Mouse (Mus musculus): Measurements from ENCODE around the gene Dnajb3. TPM values are rescaled to one million over a fixed set of nuclear protein-coding genes. Genes with fewer than 3 reads are reported as not detected.

Gene Dnajb3
- polyA plus RNA-seq (2014; fragmentation: Illumina TruSeq; extraction: RNeasy Lipid Tissue Mini Kit (QIAGEN cat#74804); ENCODE audit: low replicate concordance) = 1.6 TPM

GRCm38 (mm10) chr1:88205294-88205922 is at the start of gene Dnajb3:
Dnajb3 (minus strand) TSS chr1:88205782.

DNA sequence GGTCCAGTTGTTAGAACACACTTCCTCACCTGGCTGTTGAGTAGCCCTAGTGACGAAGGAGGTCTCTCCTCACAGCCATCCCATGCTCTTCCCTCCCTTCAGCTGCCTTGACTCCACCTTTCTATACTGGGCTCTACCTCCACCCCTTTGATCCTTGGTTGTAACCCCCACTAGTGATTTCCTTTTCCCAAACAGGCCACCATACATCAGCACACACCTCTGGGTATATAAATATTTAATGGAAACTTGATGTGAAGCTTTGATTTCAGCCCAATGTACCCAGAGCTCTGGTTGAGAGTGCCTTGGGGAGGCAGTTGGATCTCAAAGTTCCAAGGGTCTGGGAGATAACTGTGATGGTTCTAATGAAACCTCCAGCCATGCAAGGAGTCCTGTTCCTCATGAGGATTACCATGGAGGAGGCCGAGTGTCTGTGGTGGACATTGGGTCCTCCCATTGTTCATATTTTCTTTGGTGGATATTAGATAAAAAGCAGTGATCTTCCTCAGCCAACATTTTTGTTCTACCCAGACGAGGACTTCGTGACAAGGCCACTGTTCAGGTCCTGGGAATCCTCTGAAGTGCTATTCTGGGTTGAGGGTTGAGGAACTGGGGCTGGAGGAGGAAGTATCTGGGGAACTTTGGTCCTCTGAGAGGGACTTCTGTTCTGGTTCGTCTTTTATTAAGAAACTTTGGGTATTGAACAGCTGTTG is 21.2 kb upstream of the Dnajb3 start, which contains the start of gene Mroh2a:
Gene Mroh2a (plus strand): TSS at position 317 of the 710 bp plus-strand sequence.

DNA sequence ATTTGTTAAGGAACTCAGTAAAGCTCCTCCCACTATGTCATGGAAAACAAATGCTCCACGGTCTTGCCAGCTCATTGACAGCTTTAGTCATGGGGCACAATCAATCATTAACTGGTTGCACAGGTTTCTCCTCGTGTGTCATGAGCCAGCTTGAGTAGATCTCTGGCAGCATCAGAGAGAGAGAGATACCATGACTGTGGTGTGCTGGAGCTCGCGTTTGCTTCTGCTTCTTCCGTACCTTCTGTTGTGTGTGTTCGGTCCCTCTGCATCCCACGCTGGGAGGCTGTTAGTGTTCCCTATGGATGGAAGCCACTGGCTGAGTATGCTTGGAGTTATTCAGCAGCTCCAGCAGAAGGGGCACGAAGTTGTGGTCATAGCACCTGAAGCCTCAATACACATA is 6.2 kb upstream of the Dnajb3 start, which contains the start of gene Ugt1a1:
Gene Ugt1a1 (plus strand): TSS at position 148 of the 400 bp plus-strand sequence.

GRCm38 (mm10) chr1:88200456-88200855 is 5.1 kb downstream of the Dnajb3 start, which contains the start of gene Ugt1a2:
Ugt1a2 (plus strand) TSS chr1:88200601.

DNA sequence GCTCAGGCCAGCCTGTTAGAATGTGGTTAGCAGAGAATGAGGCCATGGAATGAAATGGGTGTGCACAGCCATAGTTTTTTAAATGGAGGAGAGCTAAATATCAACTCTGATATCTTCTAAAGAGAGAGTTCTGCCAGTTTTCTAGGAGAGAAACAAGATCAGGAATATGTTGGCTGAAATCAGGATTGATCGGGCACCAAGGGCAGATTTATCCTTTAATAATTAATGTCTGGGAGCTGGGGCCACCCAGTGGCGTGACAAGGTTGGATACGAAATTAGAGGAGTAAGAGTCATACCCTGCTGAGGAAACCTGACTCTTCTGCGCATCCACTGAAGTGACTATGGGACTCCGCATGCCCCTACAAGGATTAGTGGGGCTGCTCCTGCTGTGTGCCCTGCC is 39.9 kb downstream of the Dnajb3 start, which contains the start of gene Ugt1a5:
Gene Ugt1a5 (plus strand): TSS at position 302 of the 400 bp plus-strand sequence.

Other genes with a start within 250 kb of the Dnajb3 start
- 54.1 TPM for gene Usp40, start 197.2 kb downstream of the Dnajb3 start, polyA plus RNA-seq (2014; fragmentation: Illumina TruSeq; extraction: RNeasy Lipid Tissue Mini Kit (QIAGEN cat#74804); ENCODE audit: low replicate concordance)
- not detected for gene Ugt1a10, start 150.4 kb downstream of the Dnajb3 start, polyA plus RNA-seq (2014; fragmentation: Illumina TruSeq; extraction: RNeasy Lipid Tissue Mini Kit (QIAGEN cat#74804); ENCODE audit: low replicate concordance)
- 145 TPM for gene Ugt1a9, start 135.0 kb downstream of the Dnajb3 start, polyA plus RNA-seq (2014; fragmentation: Illumina TruSeq; extraction: RNeasy Lipid Tissue Mini Kit (QIAGEN cat#74804); ENCODE audit: low replicate concordance)
- gene Ugt1a8, start 118.0 kb downstream of the Dnajb3 start, polyA plus RNA-seq (2014; fragmentation: Illumina TruSeq; extraction: RNeasy Lipid Tissue Mini Kit (QIAGEN cat#74804); ENCODE audit: low replicate concordance) = not detected
- 778 TPM for gene Ugt1a7c, start 110.7 kb downstream of the Dnajb3 start, polyA plus RNA-seq (2014; fragmentation: Illumina TruSeq; extraction: RNeasy Lipid Tissue Mini Kit (QIAGEN cat#74804); ENCODE audit: low replicate concordance)
- gene Ugt1a6b, start 102.5 kb downstream of the Dnajb3 start, polyA plus RNA-seq (2014; fragmentation: Illumina TruSeq; extraction: RNeasy Lipid Tissue Mini Kit (QIAGEN cat#74804); ENCODE audit: low replicate concordance) = 0.71 TPM
- gene Ugt1a6a, start 71.0 kb downstream of the Dnajb3 start, polyA plus RNA-seq (2014; fragmentation: Illumina TruSeq; extraction: RNeasy Lipid Tissue Mini Kit (QIAGEN cat#74804); ENCODE audit: low replicate concordance) = 29.6 TPM
- 1.3 TPM for gene Ugt1a5, start 39.8 kb downstream of the Dnajb3 start, polyA plus RNA-seq (2014; fragmentation: Illumina TruSeq; extraction: RNeasy Lipid Tissue Mini Kit (QIAGEN cat#74804); ENCODE audit: low replicate concordance)
- gene Ugt1a2, start 5.2 kb downstream of the Dnajb3 start, polyA plus RNA-seq (2014; fragmentation: Illumina TruSeq; extraction: RNeasy Lipid Tissue Mini Kit (QIAGEN cat#74804); ENCODE audit: low replicate concordance) = 2.4 TPM
- 219 TPM for gene Ugt1a1, start 6.2 kb upstream of the Dnajb3 start, polyA plus RNA-seq (2014; fragmentation: Illumina TruSeq; extraction: RNeasy Lipid Tissue Mini Kit (QIAGEN cat#74804); ENCODE audit: low replicate concordance)
- 0.11 TPM for gene Mroh2a, start 21.2 kb upstream of the Dnajb3 start, polyA plus RNA-seq (2014; fragmentation: Illumina TruSeq; extraction: RNeasy Lipid Tissue Mini Kit (QIAGEN cat#74804); ENCODE audit: low replicate concordance)
- 67.5 TPM for gene Hjurp, start 71.9 kb upstream of the Dnajb3 start, polyA plus RNA-seq (2014; fragmentation: Illumina TruSeq; extraction: RNeasy Lipid Tissue Mini Kit (QIAGEN cat#74804); ENCODE audit: low replicate concordance)
- not detected for gene Trpm8, start 71.9 kb upstream of the Dnajb3 start, polyA plus RNA-seq (2014; fragmentation: Illumina TruSeq; extraction: RNeasy Lipid Tissue Mini Kit (QIAGEN cat#74804); ENCODE audit: low replicate concordance)
- gene Spp2, start 201.2 kb upstream of the Dnajb3 start, polyA plus RNA-seq (2014; fragmentation: Illumina TruSeq; extraction: RNeasy Lipid Tissue Mini Kit (QIAGEN cat#74804); ENCODE audit: low replicate concordance) = not detected